ENCODE assay signal across 26 mouse cellular contexts in genomic region chr11:98671284-98671815, GRCm38 (mm10). TPM values are rescaled to one million over a fixed set of nuclear protein-coding genes. Genes with fewer than 3 reads are reported as not detected.
"Had no signal": no experiment of that assay in that cellular context is flagged by ENCODE, and none has a peak within 500 bp of the region (broad histone marks: within the 10 kb centered on the region; RNA-seq: fewer than 3 reads in every experiment).

No protein-coding gene starts in this region.

- H3K4me2 ChIP-seq: liver, embryonic 11.5 days; liver, embryonic 15.5 days; lung, embryonic 14.5 days; midbrain, embryonic 12.5 days; neural tube, embryonic 13.5 days; neural tube, embryonic 15.5 days; stomach, embryonic 15.5 days had no signal

- H3K27ac ChIP-seq: liver, embryonic 15.5 days; midbrain, embryonic 10.5 days; midbrain, embryonic 12.5 days; neural tube, embryonic 13.5 days; neural tube, embryonic 15.5 days; stomach, embryonic 15.5 days had no signal

- H3K4me3 ChIP-seq: liver, embryonic 15.5 days; midbrain, embryonic 10.5 days; midbrain, embryonic 12.5 days; myocyte; neural tube, embryonic 13.5 days; neural tube, embryonic 15.5 days; stomach, embryonic 15.5 days had no signal

- H3K36me3 ChIP-seq: liver, embryonic 15.5 days; midbrain, embryonic 10.5 days; midbrain, embryonic 12.5 days; neural tube, embryonic 13.5 days; neural tube, embryonic 15.5 days; stomach, embryonic 15.5 days had no signal

- H3K4me1 ChIP-seq: midbrain, embryonic 12.5 days; neural tube, embryonic 13.5 days; neural tube, embryonic 15.5 days; stomach, embryonic 15.5 days had no signal

- ATAC-seq: midbrain, embryonic 16.5 days had no signal

- DNase-seq: lung, adult 18-20 months; lung, embryonic 14.5 days; lung, postnatal 10 days; lung, postnatal 4 days; midbrain, embryonic 14.5 days; right cerebral cortex, adult 18-20 months; right cerebral cortex, postnatal 25 days; right cerebral cortex, postnatal 4 days; spleen, adult 18-20 months; thymus, adult 2 months; thymus, postnatal 25 days; thymus, postnatal 4 days had no signal

- H3K9me3 ChIP-seq: liver, embryonic 15.5 days; midbrain, embryonic 10.5 days; midbrain, embryonic 12.5 days; neural tube, embryonic 13.5 days; neural tube, embryonic 15.5 days; stomach, embryonic 15.5 days had no signal

- H3K9ac ChIP-seq: liver, embryonic 15.5 days; lung, embryonic 14.5 days; midbrain, embryonic 12.5 days; neural tube, embryonic 13.5 days; neural tube, embryonic 15.5 days; stomach, embryonic 15.5 days had no signal

RNA-seq across cellular contexts. Expression of gene Gsdma, which starts 7.2 kb away (rescaled TPM):
- polyA plus RNA-seq: liver, embryonic 11.5 days; liver, embryonic 15.5 days; lung, embryonic 14.5 days; lung, embryonic 16.5 days; midbrain, embryonic 10.5 days; midbrain, embryonic 12.5 days; midbrain, embryonic 14.5 days; midbrain, embryonic 16.5 days; neural tube, embryonic 11.5 days; neural tube, embryonic 13.5 days had no signal

RNA-seq across cellular contexts. Expression of gene Gsdma2, which starts 24.8 kb away (rescaled TPM):
- polyA plus RNA-seq: liver, embryonic 11.5 days; liver, embryonic 15.5 days; lung, embryonic 14.5 days; lung, embryonic 16.5 days; midbrain, embryonic 10.5 days; midbrain, embryonic 12.5 days; midbrain, embryonic 14.5 days; midbrain, embryonic 16.5 days; myocyte; urinary bladder, adult 2 months had no signal

RNA-seq across cellular contexts. Expression of gene Csf3, which starts 29.7 kb away (rescaled TPM):
- polyA plus RNA-seq: liver, embryonic 11.5 days; liver, embryonic 15.5 days; lung, embryonic 14.5 days; lung, embryonic 16.5 days; midbrain, embryonic 10.5 days; midbrain, embryonic 12.5 days; midbrain, embryonic 14.5 days; midbrain, embryonic 16.5 days; myocyte; neural tube, embryonic 11.5 days; neural tube, embryonic 13.5 days; neural tube, embryonic 15.5 days; small intestine, adult 2 months; stomach, embryonic 15.5 days had no signal

RNA-seq across cellular contexts. Expression of gene Gsdma3, which starts 45.2 kb away (rescaled TPM):
- polyA plus RNA-seq: liver, embryonic 11.5 days; liver, embryonic 15.5 days; lung, embryonic 14.5 days; lung, embryonic 16.5 days; midbrain, embryonic 10.5 days; midbrain, embryonic 12.5 days; midbrain, embryonic 14.5 days; midbrain, embryonic 16.5 days; myocyte; neural tube, embryonic 11.5 days; neural tube, embryonic 13.5 days; neural tube, embryonic 15.5 days; small intestine, adult 2 months; stomach, embryonic 15.5 days; stomach, postnatal 0 days; urinary bladder, adult 2 months had no signal
